Mouse (Mus musculus) lung, postnatal 10 days (tissue): ENCODE data around the gene Gaa.
"Not testable (repeated sequence)": the region's sequence is repeated elsewhere in the genome, so short reads cannot be mapped to it uniquely, and the experiment has no call there.

ENCODE experiments used
- DNase-seq: peaks from one replicate; pipeline ENCODE4 v3.0.0; 2021

The Gaa gene

GRCm38 (mm10) chr11:119256557-119256956 lies 11.1 kb upstream of the Gaa start:
- not testable (repeated sequence) for DNase-seq

GRCm38 (mm10) chr11:119258216-119258571 lies 9.5 kb upstream of the Gaa start:
- no peak for DNase-seq

- peak; percentile 88 for DNase-seq
Measured at GRCm38 (mm10) chr11:119258572-119259322, 8.9 kb upstream of the Gaa start.

- DNase-seq, result no peak
Measured at GRCm38 (mm10) chr11:119259977-119260376, 7.7 kb upstream of the Gaa start.

GRCm38 (mm10) chr11:119264413-119264812 lies 3.3 kb upstream of the Gaa start:
- no peak for DNase-seq

- no peak for DNase-seq
Measured at GRCm38 (mm10) chr11:119265811-119266210, 1.9 kb upstream of the Gaa start.

- DNase-seq, result peak; percentile 58
Measured at GRCm38 (mm10) chr11:119267241-119267674, 429 bp upstream of the Gaa start.

GRCm38 (mm10) chr11:119268557-119269195 lies 989 bp downstream of the Gaa start:
- no peak for DNase-seq

GRCm38 (mm10) chr11:119272492-119272891 lies 4.8 kb downstream of the Gaa start:
- DNase-seq, result not testable (repeated sequence)

GRCm38 (mm10) chr11:119273186-119273930 lies 5.7 kb downstream of the Gaa start:
- no peak for DNase-seq

GRCm38 (mm10) chr11:119281030-119281429 lies 13.3 kb downstream of the Gaa start:
- DNase-seq, result no peak

- peak; percentile 58 for DNase-seq
Measured at GRCm38 (mm10) chr11:119285791-119286527, 18.3 kb downstream of the Gaa start.

GRCm38 (mm10) chr11:119287207-119287992 lies 19.7 kb downstream of the Gaa start:
- no peak for DNase-seq

- not testable (repeated sequence) for DNase-seq
Measured at GRCm38 (mm10) chr11:119292861-119293260, 25.2 kb downstream of the Gaa start.

GRCm38 (mm10) chr11:119297996-119298395 lies 30.3 kb downstream of the Gaa start:
- DNase-seq, result no peak

GRCm38 (mm10) chr11:119298917-119299316 lies 31.2 kb downstream of the Gaa start:
- DNase-seq, result no peak

GRCm38 (mm10) chr11:119299391-119300245 lies 31.9 kb downstream of the Gaa start, which contains the start of gene Eif4a3:
Gene Eif4a3 (minus strand): TSS chr11:119300089.
- peak; percentile 96 for DNase-seq

- DNase-seq, result no peak
Measured at GRCm38 (mm10) chr11:119300246-119300935, 32.7 kb downstream of the Gaa start.

- no peak for DNase-seq
Measured at GRCm38 (mm10) chr11:119300986-119301385, 33.3 kb downstream of the Gaa start.
